Mouse (Mus musculus) lung, postnatal 14 days (tissue): ENCODE data around the gene Cacnb3.

Source experiments
- DNase-seq: peaks from one replicate; pipeline ENCODE4 v3.0.0; 2021

Gene Cacnb3

GRCm38 (mm10) chr15:98677977-98678376 is 47.3 kb downstream of the Cacnb3 start:
- DNase-seq: no peak

GRCm38 (mm10) chr15:98680660-98681059 is 50.0 kb downstream of the Cacnb3 start:
- DNase-seq: no peak

- no peak for DNase-seq
These were observed 51.0 kb downstream of the Cacnb3 start for GRCm38 (mm10) chr15:98681633-98682032.

DNA sequence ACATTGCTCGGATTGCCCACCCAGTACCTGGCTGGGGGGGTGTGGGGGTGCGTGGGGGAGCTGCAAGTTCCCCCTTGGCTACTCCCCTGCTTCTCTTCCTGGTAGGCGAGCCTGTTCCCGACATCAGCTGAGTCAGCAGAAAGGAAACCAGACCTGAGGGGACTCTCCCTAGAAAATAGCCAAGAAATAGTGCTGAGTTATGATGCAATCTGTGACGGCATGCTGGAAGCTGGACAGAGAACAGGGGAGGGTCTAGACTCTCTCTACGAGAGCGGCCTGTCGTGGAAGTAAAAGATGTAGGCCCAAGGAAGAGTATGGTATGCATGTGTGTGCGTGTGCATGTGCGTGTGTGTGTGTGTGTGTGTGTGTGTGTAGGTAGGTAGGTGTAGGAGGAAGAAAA is 52.5 kb downstream of the Cacnb3 start:
- no peak for DNase-seq

DNA sequence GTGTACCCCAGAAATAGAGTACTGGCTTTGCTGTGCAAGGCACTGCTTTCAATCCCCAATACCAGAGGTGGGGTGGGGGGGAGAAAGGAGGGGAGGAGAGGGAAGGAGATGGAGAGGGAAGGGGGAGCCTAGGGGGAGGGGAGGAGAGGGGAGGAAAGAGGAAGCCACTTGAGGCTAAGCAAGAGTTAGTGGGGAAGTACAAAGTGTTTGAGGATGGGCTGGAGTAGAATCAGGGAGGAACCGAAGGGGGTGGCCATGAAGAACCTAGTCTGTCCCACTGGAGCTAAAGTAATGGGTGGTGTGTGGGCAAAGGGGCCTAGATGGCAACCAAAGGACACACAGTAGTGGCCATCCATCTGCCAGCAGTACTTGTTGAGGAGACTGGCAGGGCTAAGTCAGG is 53.1 kb downstream of the Cacnb3 start:
- no peak for DNase-seq

- no peak for DNase-seq
These were observed 55.3 kb downstream of the Cacnb3 start for GRCm38 (mm10) chr15:98685926-98686325.

GRCm38 (mm10) chr15:98689682-98690081 is 59.0 kb downstream of the Cacnb3 start:
- no peak for DNase-seq

DNA sequence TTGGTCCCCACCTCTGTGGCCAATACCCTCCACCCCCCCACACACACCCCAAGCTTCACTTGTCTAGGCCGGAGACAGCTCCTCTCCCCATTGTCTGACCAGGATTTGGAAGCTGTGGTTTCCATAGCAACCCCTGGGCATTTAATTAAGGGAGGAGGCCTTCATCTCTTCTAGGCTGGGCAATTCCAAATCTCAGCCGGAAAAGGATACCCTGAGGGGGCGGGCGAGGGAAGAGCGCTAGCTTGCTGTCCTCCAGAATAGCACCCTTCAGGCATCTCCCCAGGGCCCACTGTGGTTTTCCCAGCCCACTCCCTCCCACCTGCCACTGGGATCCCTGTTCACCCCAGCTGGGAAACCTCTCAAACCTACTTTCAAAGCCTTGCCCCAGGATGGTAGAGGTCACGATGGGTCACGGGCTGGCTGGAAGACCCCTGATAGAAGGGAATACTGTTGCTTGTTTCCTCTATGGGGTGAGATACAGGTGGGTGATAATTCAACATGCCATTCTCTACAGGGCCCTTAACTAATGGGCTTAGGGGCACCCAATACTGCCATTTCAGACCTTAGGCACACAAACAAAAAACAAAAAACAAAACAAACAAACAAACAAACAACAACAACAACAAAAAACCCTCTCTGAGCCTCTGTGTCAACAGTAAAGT is 61.0 kb downstream of the Cacnb3 start:
- DNase-seq: no peak

DNA sequence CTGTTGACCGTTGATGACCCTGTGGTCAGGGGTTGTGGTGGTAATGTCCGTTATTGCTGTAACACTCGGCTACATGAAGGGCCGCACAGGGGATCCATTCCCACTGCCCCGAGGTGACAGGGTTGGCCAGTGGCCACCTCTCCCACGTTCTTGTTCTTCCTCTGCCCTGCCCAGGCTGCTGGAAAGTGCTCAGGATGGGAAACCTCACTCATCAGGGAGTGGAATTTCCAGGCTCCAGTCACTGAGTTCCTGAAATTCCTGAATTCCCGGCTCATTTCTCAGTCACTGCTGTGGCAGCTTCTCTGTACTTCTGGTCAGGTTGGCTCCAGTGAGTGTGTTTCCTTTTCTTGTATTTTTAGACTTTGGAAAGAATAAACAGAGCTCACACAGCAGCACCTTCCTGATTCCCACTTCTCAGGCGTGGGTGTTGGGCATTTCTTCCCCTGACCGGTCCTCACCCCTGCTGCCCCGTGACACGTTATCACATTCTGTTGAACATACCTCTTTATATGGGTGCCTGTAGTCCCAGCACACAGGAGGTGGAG is 61.6 kb downstream of the Cacnb3 start:
- peak; percentile 60 for DNase-seq
